Mouse (Mus musculus): Measurements from ENCODE around the gene Zfp282.

- no peak for TF ChIP-seq MYOD1 (IDR thresholded peaks at IDR 0.05; ENCODE audit: control insufficient read depth in 1 of 3, insufficient read length in 2 of 3, low read depth in 2 of 3)
- no peak for TF ChIP-seq POLR2A (IDR thresholded peaks at IDR 0.05; ENCODE audit: insufficient read length, low read depth)
- TF ChIP-seq MYOG (IDR thresholded peaks at IDR 0.05; ENCODE audit: control insufficient read depth in 1 of 3, insufficient read depth in 1 of 3, insufficient read length in 2 of 3, low read depth in 2 of 3): no peak
- TF ChIP-seq MAX (IDR thresholded peaks at IDR 0.05; ENCODE audit: low read depth): no peak
- no peak for TF ChIP-seq CEBPB (IDR thresholded peaks at IDR 0.05; ENCODE audit: insufficient read depth, poor library complexity, severe bottlenecking)
Observed at GRCm38 (mm10) chr6:47947388-47947787, 70.4 kb downstream of the Zfp282 start.
